Mouse (Mus musculus) lung, embryonic 15.5 days (tissue): ENCODE measurements around the gene Znrf3. TPM values are rescaled to one million over a fixed set of nuclear protein-coding genes. Genes with fewer than 3 reads are reported as not detected.
A peak's percentile ranks its signal among the peaks of the same experiment; 100 is the strongest.

ENCODE experiments used
- ATAC-seq: fragments of 200-750 bp; cut with Nextera tagmentation; 2 replicates; pipeline ENCODE4 v1.8.0; 2017; ENCODE audit warnings: moderate number of reproducible peaks, borderline replicate concordance; ENCODE audit not compliant: low FRiP score, low TSS enrichment; ENCODE audit errors: extremely low read depth
- H3K27ac ChIP-seq: fragments of 300-500 bp; sonication (generic); 2 replicates; pipeline ENCODE4 v1.5.1; 2015; ENCODE audit warnings: moderate library complexity, mild to moderate bottlenecking, inconsistent platforms
- H3K27me3 ChIP-seq: fragments of 300-500 bp; sonication (generic); 2 replicates; pipeline ENCODE4 v1.6.1; 2015; ENCODE audit warnings: inconsistent platforms
- H3K36me3 ChIP-seq: fragments of 300-500 bp; sonication (generic); 2 replicates; pipeline ENCODE4 v1.6.1; 2015; ENCODE audit warnings: inconsistent platforms
- H3K4me1 ChIP-seq: fragments of 300-500 bp; sonication (generic); 2 replicates; pipeline ENCODE4 v1.6.1; 2015; ENCODE audit warnings: inconsistent platforms
- H3K4me2 ChIP-seq: fragments of 300-500 bp; sonication (generic); 2 replicates; pipeline ENCODE4 v1.6.1; 2015; ENCODE audit warnings: inconsistent platforms, mild to moderate bottlenecking, moderate library complexity
- H3K4me3 ChIP-seq: fragments of 300-500 bp; sonication (generic); 2 replicates; pipeline ENCODE4 v1.5.1; 2015; ENCODE audit warnings: mild to moderate bottlenecking, inconsistent platforms
- H3K9ac ChIP-seq: fragments of 300-500 bp; sonication (generic); 2 replicates; pipeline ENCODE4 v1.6.1; 2015; ENCODE audit warnings: inconsistent platforms
- H3K9me3 ChIP-seq: fragments of 300-500 bp; sonication (generic); 2 replicates; pipeline ENCODE4 v1.6.1; 2016; ENCODE audit warnings: inconsistent platforms
- WGBS: fragments of 180-500 bp; shearing (Covaris S2); methylation state at CpG from one replicate; pipeline ENCODE4 v1.1.7; 2015; 5-methylcytosine and 5-hydroxymethylcytosine counted together
- polyA plus RNA-seq: library from polyadenylated mRNA; unstranded; fragments of >200 nt; fragmentation: Nextera tagmentation; extraction: Ambion mirVana; gene quantifications from 2 replicates; pipeline ENCODE4 v1.2.1, GENCODE M21; 2015

Znrf3 gene
- polyA plus RNA-seq, 1 experiment from 2014 or later, result 15.8 TPM

- H3K27me3 ChIP-seq, result no peaks in the 10 kb centered on the region
- no peak overlapping the region for H3K27ac ChIP-seq
- H3K9me3 ChIP-seq, result no peaks in the 10 kb centered on the region
- H3K36me3 ChIP-seq, result no peaks in the 10 kb centered on the region
- H3K9ac ChIP-seq, result no peak overlapping the region
- ATAC-seq, result no peak
- WGBS, result 39% methylated on average over 3 of the region's 3 CpGs
- H3K4me2 ChIP-seq, result no peak overlapping the region
- H3K4me3 ChIP-seq, result no peak overlapping the region
- H3K4me1 ChIP-seq, result peaks cover 23% of the 10 kb centered on the region; the same call in 1 of the 2 replicates
These were observed 64.4 kb downstream of the Znrf3 start for GRCm38 (mm10) chr11:5380275-5380674.

- no peak for ATAC-seq
- H3K36me3 ChIP-seq, result no peaks in the 10 kb centered on the region
- H3K27me3 ChIP-seq, result no peaks in the 10 kb centered on the region
- 36% methylated on average over 10 of the region's 10 CpGs for WGBS
- H3K4me2 ChIP-seq, result no peak overlapping the region
- H3K9ac ChIP-seq, result no peak overlapping the region
- peak overlapping the region; percentile 6; the same call in 1 of the 2 replicates for H3K27ac ChIP-seq
- H3K4me3 ChIP-seq, result no peak overlapping the region
- no peaks in the 10 kb centered on the region for H3K9me3 ChIP-seq
- H3K4me1 ChIP-seq, result peaks cover 5% of the 10 kb centered on the region; the same call in 1 of the 2 replicates
These were observed 75.5 kb downstream of the Znrf3 start for GRCm38 (mm10) chr11:5369176-5369575.

- H3K9ac ChIP-seq, result no peak overlapping the region
- H3K9me3 ChIP-seq, result no peaks in the 10 kb centered on the region
- no peak overlapping the region for H3K27ac ChIP-seq
- peaks cover 5% of the 10 kb centered on the region; the same call in 1 of the 2 replicates for H3K4me1 ChIP-seq
- H3K36me3 ChIP-seq, result no peaks in the 10 kb centered on the region
- ATAC-seq, result no peak
- no peaks in the 10 kb centered on the region for H3K27me3 ChIP-seq
- no peak overlapping the region for H3K4me3 ChIP-seq
- H3K4me2 ChIP-seq, result no peak overlapping the region
These were observed 76.2 kb downstream of the Znrf3 start for GRCm38 (mm10) chr11:5368492-5368891.

GRCm38 (mm10) chr11:5355266-5355764 is 89.3 kb downstream of the Znrf3 start:
- Histone ChIP-seq H3K4me1 (peaks cover 10% of the 10 kb centered on the region; the same call in 1 of the 2 replicates), H3K4me3 (no peak overlapping the region), H3K36me3 (no peaks in the 10 kb centered on the region), H3K9me3 (no peaks in the 10 kb centered on the region), H3K27ac (no peak overlapping the region), H3K4me2 (no peak overlapping the region), H3K9ac (no peak overlapping the region), H3K27me3 (no peaks in the 10 kb centered on the region)
- ATAC-seq, result no peak
- 92% methylated on average over 2 of the region's 2 CpGs for WGBS

- Histone ChIP-seq H3K36me3 (no peaks in the 10 kb centered on the region), H3K9ac (no peak overlapping the region), H3K4me3 (no peak overlapping the region), H3K4me1 (peaks cover 10% of the 10 kb centered on the region; the same call in 1 of the 2 replicates), H3K27me3 (no peaks in the 10 kb centered on the region), H3K9me3 (no peaks in the 10 kb centered on the region), H3K27ac (no peak overlapping the region), H3K4me2 (no peak overlapping the region)
- WGBS, result 64% methylated on average over 1 of the region's 1 CpGs
- no peak for ATAC-seq
These were observed 89.9 kb downstream of the Znrf3 start for GRCm38 (mm10) chr11:5354753-5355152.

GRCm38 (mm10) chr11:5353032-5353431 is 91.6 kb downstream of the Znrf3 start:
- Histone ChIP-seq H3K4me2 (no peak overlapping the region), H3K4me1 (peaks cover 12% of the 10 kb centered on the region), H3K4me3 (no peak overlapping the region), H3K9ac (no peak overlapping the region), H3K9me3 (no peaks in the 10 kb centered on the region), H3K36me3 (no peaks in the 10 kb centered on the region), H3K27me3 (no peaks in the 10 kb centered on the region), H3K27ac (no peak overlapping the region)
- no peak for ATAC-seq

GRCm38 (mm10) chr11:5349483-5349882 is 95.2 kb downstream of the Znrf3 start:
- Histone ChIP-seq H3K4me1 (peaks cover 19% of the 10 kb centered on the region), H3K9me3 (no peaks in the 10 kb centered on the region), H3K4me3 (no peak overlapping the region), H3K36me3 (no peaks in the 10 kb centered on the region), H3K27ac (no peak overlapping the region), H3K4me2 (no peak overlapping the region), H3K27me3 (no peaks in the 10 kb centered on the region), H3K9ac (no peak overlapping the region)
- ATAC-seq, result no peak
- 75% methylated on average over 5 of the region's 5 CpGs for WGBS

GRCm38 (mm10) chr11:5346845-5347640 is 97.6 kb downstream of the Znrf3 start:
- Histone ChIP-seq H3K4me1 (peaks cover 19% of the 10 kb centered on the region), H3K9ac (no peak overlapping the region), H3K9me3 (no peaks in the 10 kb centered on the region), H3K27ac (peak overlapping the region; percentile 53; the same call in 1 of the 2 replicates), H3K4me2 (no peak overlapping the region), H3K4me3 (no peak overlapping the region), H3K36me3 (no peaks in the 10 kb centered on the region), H3K27me3 (no peaks in the 10 kb centered on the region)
- 33% methylated on average over 4 of the region's 4 CpGs for WGBS
- ATAC-seq, result no peak

- no peak for ATAC-seq
- Histone ChIP-seq H3K4me3 (no peak overlapping the region), H3K9ac (no peak overlapping the region), H3K27ac (no peak overlapping the region), H3K36me3 (no peaks in the 10 kb centered on the region), H3K9me3 (no peaks in the 10 kb centered on the region), H3K4me2 (no peak overlapping the region), H3K27me3 (no peaks in the 10 kb centered on the region), H3K4me1 (peaks cover 19% of the 10 kb centered on the region)
- WGBS, result 77% methylated on average over 4 of the region's 4 CpGs
These were observed 100.9 kb downstream of the Znrf3 start for GRCm38 (mm10) chr11:5343748-5344147.

GRCm38 (mm10) chr11:5339732-5340131 is 104.9 kb downstream of the Znrf3 start:
- Histone ChIP-seq H3K4me3 (no peak overlapping the region), H3K27me3 (no peaks in the 10 kb centered on the region), H3K4me1 (no peaks in the 10 kb centered on the region), H3K9me3 (no peaks in the 10 kb centered on the region), H3K36me3 (no peaks in the 10 kb centered on the region), H3K27ac (no peak overlapping the region), H3K4me2 (no peak overlapping the region), H3K9ac (no peak overlapping the region)
- no peak for ATAC-seq
- WGBS, result 93% methylated on average over 1 of the region's 1 CpGs

- WGBS, result 91% methylated on average over 7 of the region's 7 CpGs
- Histone ChIP-seq H3K9me3 (no peaks in the 10 kb centered on the region), H3K4me3 (no peak overlapping the region), H3K9ac (no peak overlapping the region), H3K4me1 (no peaks in the 10 kb centered on the region), H3K27me3 (no peaks in the 10 kb centered on the region), H3K36me3 (no peaks in the 10 kb centered on the region), H3K27ac (no peak overlapping the region), H3K4me2 (no peak overlapping the region)
- ATAC-seq, result no peak
These were observed 107.8 kb downstream of the Znrf3 start for GRCm38 (mm10) chr11:5336852-5337251.

GRCm38 (mm10) chr11:5336269-5336668 is 108.4 kb downstream of the Znrf3 start:
- Histone ChIP-seq H3K9ac (no peak overlapping the region), H3K4me2 (no peak overlapping the region), H3K27ac (no peak overlapping the region), H3K4me3 (no peak overlapping the region), H3K27me3 (no peaks in the 10 kb centered on the region), H3K9me3 (no peaks in the 10 kb centered on the region), H3K4me1 (no peaks in the 10 kb centered on the region), H3K36me3 (no peaks in the 10 kb centered on the region)
- ATAC-seq, result no peak
